Mouse (Mus musculus) brain, embryonic 14.5 days (tissue): Measurements from ENCODE around the gene Zfp612. TPM values are rescaled to one million over a fixed set of nuclear protein-coding genes. Genes with fewer than 3 reads are reported as not detected.

Experiments
- DNase-seq: peaks from one replicate; pipeline ENCODE4 v3.0.0-alpha.2; 2011; ENCODE audit warnings: low read depth
- CTCF ChIP-seq: fragments of 200-500 bp; IDR thresholded peaks from 2 replicates; pipeline ENCODE4 v1.5.1; 2012; ENCODE audit warnings: inconsistent platforms, mild to moderate bottlenecking, moderate library complexity, borderline replicate concordance; ENCODE audit not compliant: insufficient read depth, insufficient read length; ENCODE audit errors: extremely low read depth
- POLR2A ChIP-seq: fragments of 200-500 bp; IDR thresholded peaks from 2 replicates; pipeline ENCODE4 v1.6.1; 2012; ENCODE audit warnings: mild to moderate bottlenecking, inconsistent platforms, borderline replicate concordance; ENCODE audit not compliant: poor library complexity, insufficient read depth, insufficient read length, severe bottlenecking; ENCODE audit errors: extremely low read depth
- polyA plus RNA-seq: library from polyadenylated mRNA; depleted of rRNA; stranded (reverse); fragments of >200 nt; gene quantifications from 2 replicates; pipeline ENCODE4 v1.2.3, GENCODE M21; 2012; rRNA removed

Gene Zfp612
- 11.9 and 15.0 TPM in 2 replicates for polyA plus RNA-seq

- TF ChIP-seq POLR2A, result peak; percentile 91
- no peak for TF ChIP-seq CTCF
- peak; percentile 85 for DNase-seq
These were observed at the start of gene Zfp612 for GRCm38 (mm10) chr8:110079282-110080221. Zfp612 (plus strand) TSS chr8:110079746.

DNA sequence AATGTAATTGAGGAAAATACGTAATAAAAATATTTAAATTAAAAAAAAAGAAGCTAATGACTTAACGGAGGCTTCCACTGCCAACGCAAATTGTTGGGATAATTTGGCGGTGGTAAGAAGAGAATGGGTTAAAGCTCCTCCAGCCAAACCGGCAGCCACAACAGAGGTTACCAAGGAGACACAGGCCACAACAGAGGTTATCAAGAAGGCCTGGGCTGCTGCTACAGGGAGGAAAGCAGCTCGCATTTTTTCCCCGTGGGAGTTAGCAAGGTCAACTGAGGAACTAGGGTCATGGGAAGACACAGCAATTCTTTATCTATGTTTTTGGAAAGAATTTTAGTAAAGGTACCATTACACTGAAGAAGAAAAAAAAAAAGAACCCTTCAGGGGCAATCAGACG lies 45.8 kb upstream of the Zfp612 start:
- peak; percentile 44 for DNase-seq

GRCm38 (mm10) chr8:110034331-110034730 lies 45.2 kb upstream of the Zfp612 start:
- TF ChIP-seq POLR2A, result no peak
- TF ChIP-seq CTCF, result no peak

DNA sequence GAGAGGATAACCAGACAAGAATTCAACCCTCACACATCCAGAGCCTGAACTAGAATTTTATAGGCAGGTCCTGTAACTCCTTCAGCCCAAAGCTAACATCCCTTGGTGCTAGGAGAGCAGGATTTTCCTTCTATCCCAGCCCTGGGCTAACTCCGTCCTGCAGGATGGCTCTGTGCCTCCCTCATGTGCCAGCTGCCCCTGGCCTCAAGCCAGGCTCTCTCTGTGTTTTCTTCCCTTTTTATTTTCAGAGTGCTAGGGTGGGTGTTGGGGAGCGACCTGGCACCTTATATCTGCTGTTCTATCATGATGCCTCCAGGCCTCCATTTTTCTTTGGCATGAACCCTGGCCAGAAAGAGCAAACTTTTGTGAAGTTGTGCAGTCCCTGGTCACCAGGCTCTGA lies 43.4 kb upstream of the Zfp612 start:
- DNase-seq, result peak; percentile 43
- TF ChIP-seq CTCF, result no peak
- no peak for TF ChIP-seq POLR2A

More at GRCm38 (mm10) chr8:110034331-110034730, 45.2 kb upstream of the Zfp612 start:
- DNase-seq, result peak; percentile 29

- no peak for DNase-seq
- TF ChIP-seq CTCF (no peak), POLR2A (no peak)
These were observed 40.3 kb upstream of the Zfp612 start for GRCm38 (mm10) chr8:110039216-110039615.

GRCm38 (mm10) chr8:110039659-110040058 lies 39.9 kb upstream of the Zfp612 start, which contains the start of gene Chst4:
Chst4 (minus strand) TSS chr8:110039740.
- DNase-seq, result no peak
- no peak for TF ChIP-seq CTCF
- no peak for TF ChIP-seq POLR2A

- no peak for DNase-seq
- TF ChIP-seq POLR2A (no peak), CTCF (no peak)
These were observed 39.0 kb upstream of the Zfp612 start for GRCm38 (mm10) chr8:110040509-110040908.

DNA sequence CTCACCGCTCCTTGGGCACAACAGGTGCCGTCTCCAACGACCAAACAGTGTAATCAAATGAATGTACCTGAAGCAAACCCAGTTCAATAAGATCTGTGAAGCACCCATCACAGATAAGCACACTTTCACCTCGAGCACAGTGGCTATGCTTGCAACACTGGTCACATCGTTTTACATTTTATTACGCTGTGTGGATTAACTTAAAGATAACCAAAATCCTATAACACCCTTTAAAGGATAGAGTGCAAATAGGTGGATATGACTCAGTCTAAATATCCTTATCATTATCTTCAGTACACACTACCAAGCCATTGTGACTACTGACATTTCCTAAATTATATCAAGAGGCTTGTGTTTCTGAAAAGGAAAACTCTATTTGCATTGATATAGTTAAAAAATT lies 28.3 kb upstream of the Zfp612 start:
- DNase-seq, result no peak
- no peak for TF ChIP-seq POLR2A
- TF ChIP-seq CTCF, result no peak

DNA sequence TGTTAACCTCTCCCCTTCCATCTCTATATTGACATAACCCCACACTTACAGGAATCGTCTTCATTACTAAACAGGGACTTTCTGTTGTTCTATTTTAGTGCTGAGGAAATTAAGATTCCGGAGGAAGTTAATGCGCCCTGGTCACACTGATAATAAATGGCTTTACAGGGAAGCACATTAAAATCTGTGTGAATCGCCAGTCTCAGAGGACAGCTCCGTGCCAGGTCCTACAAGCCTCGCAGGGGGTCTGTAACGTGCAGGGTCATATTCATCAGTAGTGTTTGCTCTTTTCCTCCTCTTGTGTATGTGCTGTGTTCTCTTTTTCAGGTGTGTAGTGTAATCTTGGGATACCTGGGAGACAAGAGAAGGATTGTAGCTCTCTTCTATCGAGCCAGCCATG lies 21.3 kb upstream of the Zfp612 start:
- no peak for DNase-seq
- TF ChIP-seq CTCF (no peak), POLR2A (no peak)

- no peak for DNase-seq
- TF ChIP-seq POLR2A, result no peak
- TF ChIP-seq CTCF, result no peak
These were observed 15.4 kb upstream of the Zfp612 start for GRCm38 (mm10) chr8:110064161-110064560.

GRCm38 (mm10) chr8:110064606-110065365 lies 14.8 kb upstream of the Zfp612 start:
- TF ChIP-seq CTCF (no peak), POLR2A (no peak)
- peak; percentile 32 for DNase-seq
